Mouse (Mus musculus) heart, embryonic 13.5 days (tissue): ENCODE data around the gene Apol9b. TPM values are rescaled to one million over a fixed set of nuclear protein-coding genes. Genes with fewer than 3 reads are reported as not detected.
"Not testable (repeated sequence)": the region's sequence is repeated elsewhere in the genome, so short reads cannot be mapped to it uniquely, and the experiment has no call there.

Experiments
- ATAC-seq: fragments of 200-750 bp; cut with Nextera tagmentation; 2 replicates; pipeline ENCODE4 v1.8.0; 2017; ENCODE audit warnings: moderate TSS enrichment; ENCODE audit not compliant: insufficient number of reproducible peaks, low FRiP score, low TSS enrichment; ENCODE audit errors: extremely low read depth
- H3K27ac ChIP-seq: fragments of 300-500 bp; sonication (generic); replicated peaks from 2 replicates; pipeline ENCODE4 v1.5.1; 2015; ENCODE audit warnings: moderate library complexity, mild to moderate bottlenecking, inconsistent platforms
- H3K27me3 ChIP-seq: fragments of 300-500 bp; sonication (generic); replicated peaks from 2 replicates; pipeline ENCODE4 v1.6.1; 2015; ENCODE audit warnings: mild to moderate bottlenecking, inconsistent platforms
- H3K36me3 ChIP-seq: fragments of 300-500 bp; sonication (generic); 2 replicates; pipeline ENCODE4 v1.6.1; 2015; ENCODE audit warnings: mild to moderate bottlenecking, inconsistent platforms
- H3K4me1 ChIP-seq: fragments of 300-500 bp; sonication (generic); 2 replicates; pipeline ENCODE4 v1.6.1; 2015; ENCODE audit warnings: inconsistent platforms
- H3K4me2 ChIP-seq: fragments of 300-500 bp; sonication (generic); 2 replicates; pipeline ENCODE4 v1.6.1; 2015; ENCODE audit warnings: inconsistent platforms, mild to moderate bottlenecking, moderate library complexity
- H3K4me3 ChIP-seq: fragments of 300-500 bp; sonication (generic); 2 replicates; pipeline ENCODE4 v1.5.1; 2015; ENCODE audit warnings: moderate library complexity, mild to moderate bottlenecking, inconsistent platforms
- H3K9ac ChIP-seq: fragments of 300-500 bp; sonication (generic); 2 replicates; pipeline ENCODE4 v1.6.1; 2015; ENCODE audit warnings: inconsistent platforms, mild to moderate bottlenecking, moderate library complexity
- H3K9me3 ChIP-seq: fragments of 300-500 bp; sonication (generic); 2 replicates; pipeline ENCODE4 v1.6.1; 2016; ENCODE audit warnings: inconsistent platforms
- WGBS: fragments of 180-500 bp; shearing (Covaris S2); methylation state at CpG from one replicate; pipeline ENCODE4 v1.1.7; 2015; ENCODE audit warnings: mixed read lengths; 5-methylcytosine and 5-hydroxymethylcytosine counted together
- polyA plus RNA-seq: library from polyadenylated mRNA; unstranded; fragments of >200 nt; fragmentation: Nextera tagmentation; extraction: Ambion mirVana; gene quantifications from 2 replicates; pipeline ENCODE4 v1.2.1, GENCODE M21; 2015

Gene Apol9b
- polyA plus RNA-seq, 1 experiment from 2014 or later: 0.20 TPM

DNA sequence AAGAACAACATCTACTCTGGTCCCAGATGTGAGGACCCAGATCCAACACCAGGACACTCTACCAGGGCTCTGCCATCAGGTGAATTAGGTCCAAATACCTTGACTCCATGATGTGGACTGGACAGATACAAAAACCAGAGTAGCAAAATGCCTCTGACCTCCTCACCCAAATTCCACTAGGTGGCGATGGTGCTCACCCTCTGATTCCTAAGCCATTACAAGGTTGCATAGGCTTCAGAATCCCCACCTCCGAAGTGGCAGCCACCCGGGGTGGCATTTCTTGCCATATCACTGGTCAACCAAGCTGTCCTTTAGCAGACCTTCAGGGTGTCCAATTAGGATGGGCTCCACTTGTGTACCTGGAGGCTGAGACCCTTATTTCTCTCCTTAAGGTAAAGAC is 1.7 kb upstream of the Apol9b start:
- WGBS: 3% methylated on average over 3 of the region's 3 CpGs
- H3K4me3 ChIP-seq, H3K4me1 ChIP-seq, H3K4me2 ChIP-seq, H3K27ac ChIP-seq, H3K27me3 ChIP-seq, ATAC-seq, H3K36me3 ChIP-seq, H3K9ac ChIP-seq, H3K9me3 ChIP-seq: not testable (repeated sequence)

- H3K4me2 ChIP-seq, H3K27ac ChIP-seq, H3K36me3 ChIP-seq, H3K9ac ChIP-seq, H3K4me3 ChIP-seq, H3K4me1 ChIP-seq, ATAC-seq, H3K9me3 ChIP-seq, H3K27me3 ChIP-seq: not testable (repeated sequence)
- WGBS: 71% methylated on average over 3 of the region's 3 CpGs
Observed at GRCm38 (mm10) chr15:77727745-77728144, 1.1 kb upstream of the Apol9b start.

DNA sequence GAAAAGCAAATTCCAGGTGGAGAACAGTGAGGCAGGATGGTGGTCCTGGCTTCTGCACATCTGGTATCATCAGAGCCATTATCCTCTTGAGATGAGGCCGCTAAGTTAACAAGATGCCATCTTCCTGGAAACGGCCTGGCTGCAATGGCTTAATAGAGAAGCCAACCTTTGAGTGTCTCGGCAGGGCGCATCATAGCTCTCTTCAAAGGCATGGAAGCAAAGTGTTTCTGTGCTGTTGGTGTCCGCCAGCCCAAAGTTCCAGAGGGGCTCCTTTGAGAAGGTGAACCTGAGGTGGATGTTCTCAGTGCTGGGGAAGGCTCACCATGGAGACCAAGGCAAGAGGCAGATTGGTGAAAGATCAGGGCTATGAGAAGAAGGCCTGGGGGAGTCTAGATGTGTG is 2.8 kb downstream of the Apol9b start:
- H3K4me1 ChIP-seq: peaks cover 18% of the 10 kb centered on the region

DNA sequence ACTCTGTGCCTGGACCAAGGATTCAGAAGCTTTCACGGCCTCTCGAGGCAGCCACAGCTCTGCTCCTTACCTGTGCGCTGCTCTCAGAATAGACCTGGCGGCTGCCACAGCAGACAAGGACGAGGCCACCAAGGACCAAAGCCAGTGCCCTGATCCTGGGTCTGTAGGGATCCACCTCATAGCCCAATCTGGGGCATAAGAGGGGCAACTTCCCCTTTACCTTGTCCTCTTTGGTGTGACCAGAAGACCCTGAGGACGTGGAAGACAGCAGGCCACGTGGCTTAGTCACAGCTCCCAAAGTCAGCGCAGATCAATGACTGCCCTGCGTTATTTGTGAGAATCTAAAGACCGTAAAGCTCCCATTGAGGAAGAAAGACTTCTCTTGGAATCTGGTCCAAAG is 4.0 kb downstream of the Apol9b start:
- H3K9me3 ChIP-seq, H3K27ac ChIP-seq, ATAC-seq, H3K36me3 ChIP-seq, H3K9ac ChIP-seq, H3K27me3 ChIP-seq, H3K4me3 ChIP-seq, H3K4me2 ChIP-seq: not testable (repeated sequence)
- H3K4me1 ChIP-seq: peaks cover 18% of the 10 kb centered on the region
- 68% methylated on average over 10 of the region's 10 CpGs for WGBS

More for the DNA sequence above, 2.8 kb downstream of the Apol9b start:
- no peak overlapping the region for H3K4me3 ChIP-seq
- no peak overlapping the region for H3K4me2 ChIP-seq
- no peaks in the 10 kb centered on the region for H3K9me3 ChIP-seq
- H3K27ac ChIP-seq: no peak overlapping the region
- no peak for ATAC-seq
- no peaks in the 10 kb centered on the region for H3K36me3 ChIP-seq
- H3K27me3 ChIP-seq: peaks cover 3% of the 10 kb centered on the region; the same call in 1 of the 2 replicates
- WGBS: 83% methylated on average over 5 of the region's 5 CpGs
- H3K9ac ChIP-seq: no peak overlapping the region

DNA sequence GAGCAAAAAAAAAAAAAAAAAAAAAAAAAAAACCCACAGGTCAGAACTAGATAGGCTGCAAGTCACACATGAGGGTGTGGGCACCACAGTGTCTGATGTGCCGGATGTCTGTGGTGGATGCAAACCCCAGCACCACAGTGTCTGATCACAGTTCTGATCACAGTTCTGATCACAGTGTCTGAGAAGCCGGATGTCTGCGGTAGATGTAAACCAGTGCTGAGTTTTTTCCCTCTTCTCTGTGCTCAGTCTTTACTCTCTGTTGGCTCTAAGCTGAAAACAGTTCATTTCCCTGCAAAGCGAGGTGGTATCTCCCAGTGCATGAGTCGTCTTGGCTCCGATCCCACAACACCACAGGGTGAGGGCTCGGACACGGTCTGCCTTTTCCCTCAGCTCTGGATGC is 4.5 kb downstream of the Apol9b start:
- H3K27me3 ChIP-seq, H3K9me3 ChIP-seq, ATAC-seq, H3K4me3 ChIP-seq, H3K4me2 ChIP-seq, H3K9ac ChIP-seq, H3K27ac ChIP-seq, H3K36me3 ChIP-seq: not testable (repeated sequence)
- 40% methylated on average over 8 of the region's 8 CpGs for WGBS
- H3K4me1 ChIP-seq: peaks cover 18% of the 10 kb centered on the region

DNA sequence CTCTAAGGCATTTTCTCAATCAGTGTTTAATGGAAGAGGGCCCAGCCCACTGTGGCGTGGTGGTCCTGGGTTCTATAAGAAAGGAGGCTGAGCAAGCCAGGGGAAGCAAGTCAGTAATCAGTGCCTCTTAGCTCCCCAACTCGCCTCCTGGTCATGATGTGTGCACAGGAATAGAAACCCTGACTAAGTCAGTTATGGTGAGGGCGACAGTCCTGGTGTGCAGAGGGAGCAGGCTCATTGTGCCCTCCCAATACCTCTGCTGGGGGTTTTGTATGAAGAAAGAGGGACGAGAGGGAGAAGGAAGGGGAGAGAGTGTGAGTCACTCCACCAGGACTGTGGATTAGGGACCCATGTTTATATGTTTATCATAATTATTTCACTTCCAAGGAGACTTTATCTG is 5.1 kb downstream of the Apol9b start:
- H3K36me3 ChIP-seq, H3K4me3 ChIP-seq, H3K27me3 ChIP-seq, H3K27ac ChIP-seq, H3K9me3 ChIP-seq, H3K4me2 ChIP-seq, ATAC-seq, H3K9ac ChIP-seq: not testable (repeated sequence)
- H3K4me1 ChIP-seq: peaks cover 18% of the 10 kb centered on the region
- 44% methylated on average over 4 of the region's 4 CpGs for WGBS

DNA sequence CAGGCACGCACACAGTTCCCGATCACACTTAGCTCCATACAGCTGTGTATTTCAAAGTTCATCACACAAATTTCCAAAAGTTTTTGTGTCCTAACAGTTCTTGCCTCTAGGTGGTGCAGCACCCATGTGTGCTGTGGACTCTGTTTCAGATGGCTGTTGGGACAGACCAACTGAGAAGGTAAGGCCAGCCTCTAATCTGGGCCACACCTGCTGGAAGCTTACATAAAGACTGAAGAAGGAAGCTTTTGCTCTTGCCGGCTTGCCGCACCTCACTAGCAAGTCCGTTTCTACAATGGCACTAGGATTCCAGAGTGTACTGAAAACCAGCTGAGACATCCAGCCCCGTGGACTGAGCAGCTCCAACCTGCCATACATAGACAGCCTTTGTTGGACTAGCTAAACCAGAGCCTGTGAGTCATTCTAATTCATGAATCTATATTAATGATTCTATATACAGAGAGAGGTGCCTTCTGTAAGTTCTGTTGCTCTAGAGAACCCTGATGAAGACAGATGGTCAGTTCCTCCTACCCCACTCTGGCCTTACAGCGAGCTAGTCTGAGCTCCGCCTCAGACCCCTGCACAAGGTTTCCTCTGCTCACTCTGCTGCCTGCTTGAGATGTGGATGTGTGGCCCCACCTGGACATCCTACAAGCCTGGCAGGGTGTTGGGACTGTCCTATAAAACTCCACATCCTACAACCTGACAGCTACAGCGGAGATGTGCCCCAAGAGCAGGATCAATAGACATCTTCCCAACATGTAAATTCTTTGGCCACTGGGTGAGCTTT is 11.9 kb downstream of the Apol9b start:
- 71% methylated on average over 9 of the region's 9 CpGs for WGBS
- Histone ChIP-seq H3K27ac (no peak overlapping the region), H3K36me3 (no peaks in the 10 kb centered on the region), H3K27me3 (no peaks in the 10 kb centered on the region), H3K4me2 (no peak overlapping the region), H3K9me3 (no peaks in the 10 kb centered on the region), H3K4me3 (no peak overlapping the region), H3K9ac (no peak overlapping the region), H3K4me1 (no peaks in the 10 kb centered on the region)
- no peak for ATAC-seq

- H3K9me3 ChIP-seq, H3K4me3 ChIP-seq, H3K36me3 ChIP-seq, H3K9ac ChIP-seq, H3K27ac ChIP-seq, H3K27me3 ChIP-seq, H3K4me2 ChIP-seq, H3K4me1 ChIP-seq, ATAC-seq: not testable (repeated sequence)
- 72% methylated on average over 6 of the region's 6 CpGs for WGBS
Observed at GRCm38 (mm10) chr15:77741556-77741955, 12.7 kb downstream of the Apol9b start.

DNA sequence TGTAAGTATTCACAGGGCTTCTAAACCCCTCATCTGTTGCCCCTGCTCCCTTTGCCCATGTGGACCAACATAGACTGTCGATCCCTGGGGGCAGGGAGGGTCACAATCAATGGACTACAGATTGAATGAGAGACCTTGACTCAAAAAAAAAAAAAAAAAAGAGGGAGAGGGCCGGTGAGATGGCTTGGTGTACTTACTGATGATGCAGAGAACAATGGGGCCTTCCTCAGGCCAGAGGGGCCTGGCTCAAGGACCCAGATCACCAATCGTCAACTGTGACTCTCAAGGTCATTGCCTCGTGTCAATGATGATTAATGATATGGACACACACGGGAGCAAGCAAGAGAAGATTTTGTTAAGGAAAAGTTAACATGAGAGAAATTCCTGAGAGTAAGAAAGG is 15.8 kb downstream of the Apol9b start:
- Histone ChIP-seq H3K9me3 (no peaks in the 10 kb centered on the region), H3K4me2 (no peak overlapping the region), H3K36me3 (no peaks in the 10 kb centered on the region), H3K4me1 (no peaks in the 10 kb centered on the region), H3K27me3 (no peaks in the 10 kb centered on the region), H3K4me3 (no peak overlapping the region), H3K27ac (no peak overlapping the region), H3K9ac (no peak overlapping the region)
- WGBS: 31% methylated on average over 5 of the region's 5 CpGs
- ATAC-seq: no peak

DNA sequence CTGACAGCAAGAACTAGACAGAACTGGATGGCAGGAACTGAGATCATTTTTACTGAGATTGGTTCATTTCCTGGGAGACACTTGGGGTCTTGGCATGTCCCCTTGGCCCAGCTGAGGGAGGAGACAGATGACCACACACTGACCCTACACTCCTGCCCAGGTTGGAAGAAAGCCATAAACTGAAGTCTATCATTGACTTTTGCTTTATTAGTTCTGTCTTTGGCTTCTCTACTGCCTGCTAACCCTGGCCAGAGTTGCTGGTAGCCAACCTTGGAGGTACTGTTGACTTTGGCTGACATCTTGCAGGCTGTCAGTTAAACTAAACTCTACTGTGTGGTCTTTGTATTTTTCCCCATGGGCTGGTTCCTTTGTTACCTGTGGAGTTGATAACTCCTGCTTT is 16.2 kb downstream of the Apol9b start:
- no peaks in the 10 kb centered on the region for H3K36me3 ChIP-seq
- H3K9me3 ChIP-seq: no peaks in the 10 kb centered on the region
- no peak overlapping the region for H3K9ac ChIP-seq
- no peak overlapping the region for H3K4me3 ChIP-seq
- H3K4me2 ChIP-seq: no peak overlapping the region
- ATAC-seq: no peak
- no peak overlapping the region for H3K27ac ChIP-seq
- no peaks in the 10 kb centered on the region for H3K27me3 ChIP-seq
- H3K4me1 ChIP-seq: no peaks in the 10 kb centered on the region

GRCm38 (mm10) chr15:77746326-77746725 is 17.5 kb downstream of the Apol9b start:
- H3K4me2 ChIP-seq: no peak overlapping the region
- H3K4me3 ChIP-seq: no peak overlapping the region
- no peaks in the 10 kb centered on the region for H3K27me3 ChIP-seq
- H3K4me1 ChIP-seq: no peaks in the 10 kb centered on the region
- ATAC-seq: no peak
- no peaks in the 10 kb centered on the region for H3K36me3 ChIP-seq
- 88% methylated on average over 1 of the region's 1 CpGs for WGBS
- H3K27ac ChIP-seq: no peak overlapping the region
- H3K9me3 ChIP-seq: no peaks in the 10 kb centered on the region
- H3K9ac ChIP-seq: no peak overlapping the region

DNA sequence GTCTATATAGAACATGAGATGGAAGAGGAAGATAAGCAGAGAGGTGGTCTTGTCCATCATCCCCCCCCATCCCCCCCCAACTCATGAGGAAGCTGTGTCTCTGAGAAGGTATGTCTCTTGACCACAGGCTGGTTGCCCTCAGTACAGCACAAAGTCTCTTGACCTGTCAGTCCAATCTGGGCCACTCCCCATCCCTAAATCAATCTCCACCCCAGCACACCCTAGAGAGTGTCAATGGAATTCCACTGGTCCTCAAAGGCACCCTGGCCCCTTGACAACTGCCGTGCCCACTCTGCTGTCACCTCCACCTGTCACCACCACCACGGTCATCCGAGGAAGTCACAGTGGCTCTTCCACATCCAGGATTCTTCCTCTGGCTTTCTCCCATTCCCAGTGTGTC is 19.6 kb downstream of the Apol9b start:
- 42% methylated on average over 3 of the region's 3 CpGs for WGBS
- no peaks in the 10 kb centered on the region for H3K36me3 ChIP-seq

More for the DNA sequence above, 19.6 kb downstream of the Apol9b start:
- ATAC-seq: no peak
- H3K4me3 ChIP-seq: no peak overlapping the region
- H3K9ac ChIP-seq: no peak overlapping the region
- H3K4me1 ChIP-seq: peaks cover 2% of the 10 kb centered on the region; the same call in 1 of the 2 replicates
- H3K27me3 ChIP-seq: peaks cover 10% of the 10 kb centered on the region; the same call in 1 of the 2 replicates
- H3K9me3 ChIP-seq: no peaks in the 10 kb centered on the region
- no peak overlapping the region for H3K4me2 ChIP-seq
- no peak overlapping the region for H3K27ac ChIP-seq
